Mouse (Mus musculus) limb, embryonic 15.5 days (tissue): ENCODE results near the gene Cep89. TPM values are rescaled to one million over a fixed set of nuclear protein-coding genes. Genes with fewer than 3 reads are reported as not detected.
A peak's percentile ranks its signal among the peaks of the same experiment; 100 is the strongest.

Source experiments
- ATAC-seq: fragments of 200-750 bp; cut with Nextera tagmentation; 2 replicates; pipeline ENCODE4 v1.8.0; 2017; ENCODE audit warnings: low read depth, moderate TSS enrichment; ENCODE audit not compliant: insufficient number of reproducible peaks, low FRiP score, low TSS enrichment
- H3K27ac ChIP-seq: fragments of 300-500 bp; sonication (generic); 2 replicates; pipeline ENCODE4 v1.5.1; 2015; ENCODE audit warnings: moderate library complexity, mild to moderate bottlenecking, inconsistent platforms
- H3K27me3 ChIP-seq: fragments of 300-500 bp; sonication (generic); 2 replicates; pipeline ENCODE4 v1.6.1; 2015; ENCODE audit warnings: inconsistent platforms
- H3K36me3 ChIP-seq: fragments of 300-500 bp; sonication (generic); 2 replicates; pipeline ENCODE4 v1.6.1; 2015; ENCODE audit warnings: inconsistent platforms
- H3K4me1 ChIP-seq: fragments of 300-500 bp; sonication (generic); 2 replicates; pipeline ENCODE4 v1.6.1; 2015; ENCODE audit warnings: inconsistent platforms
- H3K4me2 ChIP-seq: fragments of 300-500 bp; sonication (generic); 2 replicates; pipeline ENCODE4 v1.6.1; 2015; ENCODE audit warnings: mild to moderate bottlenecking, inconsistent platforms
- H3K4me3 ChIP-seq: fragments of 300-500 bp; sonication (generic); 2 replicates; pipeline ENCODE4 v1.5.1; 2015; ENCODE audit warnings: mild to moderate bottlenecking, inconsistent platforms
- H3K9ac ChIP-seq: fragments of 300-500 bp; sonication (generic); 2 replicates; pipeline ENCODE4 v1.6.1; 2015; ENCODE audit warnings: inconsistent platforms
- H3K9me3 ChIP-seq: fragments of 300-500 bp; sonication (generic); 2 replicates; pipeline ENCODE4 v1.6.1; 2016; ENCODE audit warnings: inconsistent platforms
- WGBS: fragments of 180-500 bp; shearing (Covaris S2); methylation state at CpG from one replicate; pipeline ENCODE4 v1.1.7; 2015; 5-methylcytosine and 5-hydroxymethylcytosine counted together
- polyA plus RNA-seq: library from polyadenylated mRNA; unstranded; fragments of >200 nt; fragmentation: Nextera tagmentation; extraction: Ambion mirVana; gene quantifications from 2 replicates; pipeline ENCODE4 v1.2.1, GENCODE M21; 2015

Cep89 gene
- polyA plus RNA-seq, 1 experiment from 2014 or later = 34.6 TPM

DNA sequence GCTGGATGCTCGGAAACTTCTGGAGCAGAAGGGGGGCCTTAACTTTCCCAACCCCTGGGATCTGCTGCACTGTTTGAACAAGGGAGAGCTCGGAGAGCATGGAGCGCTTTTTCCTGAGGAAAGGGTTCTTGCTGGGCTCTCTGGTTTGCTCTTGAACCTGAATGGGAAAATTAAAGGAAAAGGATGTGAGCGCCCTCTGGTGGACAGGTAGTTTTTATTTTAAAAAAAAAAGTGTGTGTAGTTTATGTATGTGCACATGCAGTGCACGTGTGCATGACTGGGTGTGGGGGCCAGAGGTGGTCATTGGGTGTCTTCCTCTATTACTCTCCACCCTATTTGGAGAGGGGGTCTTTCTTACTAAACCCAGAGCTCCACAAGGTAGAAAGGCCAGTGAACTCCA, 3.9 kb upstream of the Cep89 start:
- no peak for ATAC-seq
- H3K9ac ChIP-seq = no peak overlapping the region
- no peak overlapping the region for H3K4me2 ChIP-seq
- 60% methylated on average over 5 of the region's 5 CpGs for WGBS
- no peaks in the 10 kb centered on the region for H3K9me3 ChIP-seq
- H3K36me3 ChIP-seq = peaks cover 14% of the 10 kb centered on the region
- H3K27ac ChIP-seq = no peak overlapping the region
- H3K4me1 ChIP-seq = peaks cover 18% of the 10 kb centered on the region
- no peak overlapping the region for H3K4me3 ChIP-seq
- H3K27me3 ChIP-seq = no peaks in the 10 kb centered on the region

DNA sequence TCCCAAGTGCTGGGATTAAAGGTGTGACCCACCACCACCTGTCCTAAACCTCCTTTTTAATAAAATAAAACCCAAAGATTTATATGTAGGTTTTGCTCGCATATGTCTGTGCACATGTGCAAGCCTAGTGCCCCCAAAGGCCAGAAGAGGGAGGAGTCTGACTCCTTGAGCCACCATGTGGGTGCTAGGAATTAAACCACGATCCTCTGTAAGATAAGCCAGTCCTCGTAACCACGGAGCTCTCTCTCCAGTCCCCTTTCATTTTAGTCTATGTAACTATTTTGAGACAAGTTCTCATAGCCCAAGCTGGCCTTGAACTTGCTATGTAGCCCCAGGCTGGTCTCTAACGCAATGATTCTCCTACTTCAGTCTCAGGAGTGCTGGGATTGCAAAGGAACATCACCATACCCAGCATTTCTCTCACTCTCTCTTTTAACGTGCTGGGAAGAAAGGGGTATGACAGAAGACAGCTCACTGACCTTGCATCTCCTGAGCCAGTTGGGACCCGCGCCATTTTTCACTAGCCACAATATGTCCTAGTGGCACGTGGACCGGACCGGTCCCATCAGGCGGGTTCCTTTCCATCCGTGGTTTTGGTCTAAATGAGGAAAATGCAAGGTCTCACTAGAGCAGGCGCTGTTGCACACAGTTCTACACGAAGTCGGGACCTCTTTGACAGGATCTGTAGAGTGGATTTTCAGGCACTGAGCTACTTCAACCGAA, 940 bp upstream of the Cep89 start:
- H3K36me3 ChIP-seq = peaks cover 32% of the 10 kb centered on the region
- H3K4me1 ChIP-seq = peaks cover 17% of the 10 kb centered on the region
- H3K27ac ChIP-seq = no peak overlapping the region
- no peaks in the 10 kb centered on the region for H3K27me3 ChIP-seq
- H3K4me2 ChIP-seq = peak overlapping the region; percentile 74
- no peaks in the 10 kb centered on the region for H3K9me3 ChIP-seq
- peak overlapping the region; percentile 51 for H3K9ac ChIP-seq
- WGBS = 12% methylated on average over 17 of the region's 17 CpGs
- no peak for ATAC-seq
- peak overlapping the region; percentile 70 for H3K4me3 ChIP-seq

DNA sequence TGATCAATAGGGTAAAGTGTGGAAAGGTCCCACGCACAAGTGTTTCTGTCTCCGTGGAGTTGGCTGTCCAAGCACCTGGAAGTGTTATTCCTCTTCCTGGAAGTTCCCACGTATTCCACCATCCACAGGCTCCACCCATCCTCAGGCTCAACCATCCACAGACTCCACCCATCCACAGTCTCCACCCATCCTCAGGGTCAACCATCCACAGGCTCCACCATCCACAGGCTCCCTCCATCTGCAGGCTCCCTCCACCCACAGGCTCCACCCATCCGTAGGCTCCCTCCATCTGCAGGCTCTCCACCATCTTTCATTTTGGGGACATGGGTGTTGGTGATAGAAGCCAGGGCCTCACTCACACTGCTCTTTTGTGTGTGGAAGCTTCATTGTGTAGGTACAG, 4.3 kb downstream of the Cep89 start:
- peaks cover 9% of the 10 kb centered on the region for H3K4me1 ChIP-seq
- ATAC-seq = no peak
- no peak overlapping the region for H3K27ac ChIP-seq
- no peaks in the 10 kb centered on the region for H3K27me3 ChIP-seq
- no peaks in the 10 kb centered on the region for H3K9me3 ChIP-seq
- 93% methylated on average over 4 of the region's 4 CpGs for WGBS
- H3K4me3 ChIP-seq = no peak overlapping the region
- H3K36me3 ChIP-seq = peaks cover 64% of the 10 kb centered on the region
- no peak overlapping the region for H3K9ac ChIP-seq
- H3K4me2 ChIP-seq = no peak overlapping the region

DNA sequence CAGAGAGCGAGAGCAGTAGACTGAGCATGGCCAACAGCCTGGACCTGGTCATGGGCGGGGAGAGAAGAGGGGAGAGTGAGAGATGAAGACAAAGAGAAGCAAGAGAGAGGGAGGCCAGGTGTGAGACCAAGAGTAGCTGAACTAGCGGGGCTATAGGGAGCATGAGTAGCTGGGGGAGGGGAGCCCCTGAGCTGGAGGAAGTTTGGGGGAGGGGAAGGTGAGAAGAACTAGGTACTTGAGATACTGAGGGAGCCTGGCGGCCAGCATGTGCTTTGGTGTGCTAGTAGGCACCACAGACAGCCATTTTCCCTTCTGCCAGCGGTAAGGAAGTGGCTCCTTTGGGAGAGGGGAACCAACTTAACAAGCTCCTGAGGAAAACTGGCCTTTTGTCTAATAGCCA, 18.4 kb downstream of the Cep89 start:
- H3K27me3 ChIP-seq = no peaks in the 10 kb centered on the region
- peak overlapping the region; percentile 27; the same call in 1 of the 2 replicates for H3K27ac ChIP-seq
- H3K9me3 ChIP-seq = no peaks in the 10 kb centered on the region
- peaks cover 44% of the 10 kb centered on the region for H3K36me3 ChIP-seq
- peaks cover 4% of the 10 kb centered on the region for H3K4me1 ChIP-seq
- no peak for ATAC-seq
- H3K4me2 ChIP-seq = no peak overlapping the region
- H3K4me3 ChIP-seq = no peak overlapping the region
- H3K9ac ChIP-seq = no peak overlapping the region
- WGBS = 50% methylated on average over 5 of the region's 5 CpGs

DNA sequence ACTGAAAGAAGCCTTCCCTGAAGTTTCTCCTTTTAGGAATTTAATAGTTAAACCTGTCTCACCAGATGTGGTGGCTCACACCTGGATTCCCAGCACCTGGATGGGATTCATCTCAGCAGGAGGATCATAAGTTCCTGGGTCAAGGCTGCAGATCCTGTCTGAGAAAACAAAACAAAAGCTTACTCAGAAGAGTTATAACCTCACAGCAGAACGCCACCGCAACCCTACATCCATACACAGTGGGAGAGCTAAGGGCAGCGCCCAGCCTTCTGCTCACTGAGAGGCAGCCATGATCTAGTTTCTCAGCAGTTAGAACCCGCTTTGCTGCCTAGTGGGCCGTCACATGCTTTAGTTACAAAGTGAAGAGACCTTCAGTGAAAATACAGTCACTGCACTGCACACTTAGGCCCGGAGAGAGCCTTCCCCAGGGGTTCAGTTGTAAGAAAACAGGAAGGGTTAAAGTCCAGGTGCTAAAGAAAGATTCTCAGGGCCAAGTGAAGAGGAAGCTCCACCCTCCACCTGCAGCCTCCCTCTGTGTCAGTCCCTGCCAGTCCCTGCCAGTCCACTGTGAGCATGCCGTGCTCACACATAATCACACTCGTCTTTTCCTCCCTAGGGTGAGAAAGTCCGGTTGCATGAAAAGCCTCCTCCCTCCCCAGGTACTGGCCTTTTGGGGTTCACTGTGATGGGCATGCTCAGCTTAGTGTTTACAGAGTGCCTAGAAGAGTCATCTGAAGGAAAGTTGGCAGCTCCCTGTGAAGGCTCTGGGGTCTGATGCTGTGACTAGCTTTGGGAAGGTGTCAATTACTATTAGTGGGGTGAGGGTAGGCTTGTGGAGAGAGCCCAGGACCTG, 19.2 kb downstream of the Cep89 start:
- no peaks in the 10 kb centered on the region for H3K9me3 ChIP-seq
- peaks cover 41% of the 10 kb centered on the region for H3K36me3 ChIP-seq
- no peak overlapping the region for H3K27ac ChIP-seq
- no peak for ATAC-seq
- no peaks in the 10 kb centered on the region for H3K27me3 ChIP-seq
- WGBS = 58% methylated on average over 9 of the region's 9 CpGs
- no peak overlapping the region for H3K4me3 ChIP-seq
- H3K4me2 ChIP-seq = no peak overlapping the region
- H3K9ac ChIP-seq = no peak overlapping the region
- H3K4me1 ChIP-seq = peaks cover 4% of the 10 kb centered on the region

DNA sequence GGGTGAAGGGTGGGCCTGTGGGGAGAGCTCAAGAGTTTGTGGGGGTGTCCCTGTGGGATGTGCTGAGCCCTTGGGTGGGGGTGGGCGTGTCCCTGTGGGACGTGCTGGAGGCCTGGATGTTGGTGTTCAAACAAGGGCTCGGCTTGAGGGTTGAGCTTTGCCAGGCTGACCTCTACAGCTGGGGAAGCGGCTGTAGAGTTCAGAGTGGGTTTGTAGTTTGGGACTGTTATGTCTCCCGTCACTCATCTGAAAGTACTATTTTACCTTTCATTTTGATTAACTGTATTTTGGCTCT, 19.8 kb downstream of the Cep89 start:
- no peaks in the 10 kb centered on the region for H3K27me3 ChIP-seq
- no peak overlapping the region for H3K4me3 ChIP-seq
- 71% methylated on average over 5 of the region's 5 CpGs for WGBS
- no peak overlapping the region for H3K4me2 ChIP-seq
- H3K9ac ChIP-seq = no peak overlapping the region
- no peak overlapping the region for H3K27ac ChIP-seq
- ATAC-seq = no peak
- H3K4me1 ChIP-seq = peaks cover 4% of the 10 kb centered on the region
- H3K9me3 ChIP-seq = no peaks in the 10 kb centered on the region
- H3K36me3 ChIP-seq = peaks cover 43% of the 10 kb centered on the region

DNA sequence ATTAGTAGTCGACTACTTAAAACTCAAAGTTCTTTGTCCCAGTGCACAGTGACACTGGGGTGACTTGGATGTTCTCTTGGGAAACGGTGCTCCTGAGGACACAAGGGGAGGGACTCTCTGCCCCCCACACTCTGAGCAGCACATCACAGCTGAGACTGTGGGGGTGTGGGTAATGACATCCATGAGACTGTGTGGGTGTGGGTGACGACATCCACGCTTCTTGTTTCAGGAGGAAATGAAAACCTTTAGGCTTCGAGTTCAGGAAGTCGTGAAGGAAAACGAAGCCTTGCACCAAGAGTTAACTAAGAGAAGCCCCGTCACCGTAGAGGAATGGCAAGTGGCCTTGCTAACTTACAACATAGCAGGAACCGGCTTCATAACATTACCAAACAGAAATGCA, 26.2 kb downstream of the Cep89 start:
- Histone ChIP-seq H3K27ac (no peak overlapping the region), H3K4me3 (no peak overlapping the region), H3K4me2 (no peak overlapping the region), H3K9me3 (no peaks in the 10 kb centered on the region), H3K9ac (no peak overlapping the region), H3K36me3 (peaks cover 59% of the 10 kb centered on the region), H3K4me1 (no peaks in the 10 kb centered on the region), H3K27me3 (no peaks in the 10 kb centered on the region)
- WGBS = 87% methylated on average over 10 of the region's 10 CpGs
- ATAC-seq = no peak

DNA sequence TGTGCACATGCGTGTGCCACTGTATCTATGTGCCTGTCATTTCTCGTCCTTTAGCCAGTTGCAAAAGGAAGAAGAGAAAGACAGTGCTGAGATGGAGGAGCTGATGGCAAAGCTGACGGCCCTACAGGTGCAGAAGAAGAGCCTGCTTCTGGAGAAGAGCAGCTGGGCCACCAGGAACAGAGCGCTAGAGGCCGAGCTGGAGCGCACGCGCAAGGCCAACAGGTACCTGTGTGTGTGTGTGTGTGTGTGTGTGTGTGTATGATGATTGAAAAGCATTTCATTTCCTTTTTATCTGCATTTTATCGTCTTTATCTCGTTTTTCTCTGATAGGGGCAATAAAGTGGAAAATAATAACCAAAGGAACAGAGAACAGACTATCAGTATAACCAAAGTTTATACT, 31.3 kb downstream of the Cep89 start:
- Histone ChIP-seq H3K9me3 (no peaks in the 10 kb centered on the region), H3K4me2 (no peak overlapping the region), H3K4me1 (no peaks in the 10 kb centered on the region), H3K4me3 (no peak overlapping the region), H3K36me3 (peaks cover 70% of the 10 kb centered on the region), H3K27ac (no peak overlapping the region), H3K9ac (no peak overlapping the region), H3K27me3 (no peaks in the 10 kb centered on the region)
- no peak for ATAC-seq
- WGBS = 93% methylated on average over 10 of the region's 10 CpGs

DNA sequence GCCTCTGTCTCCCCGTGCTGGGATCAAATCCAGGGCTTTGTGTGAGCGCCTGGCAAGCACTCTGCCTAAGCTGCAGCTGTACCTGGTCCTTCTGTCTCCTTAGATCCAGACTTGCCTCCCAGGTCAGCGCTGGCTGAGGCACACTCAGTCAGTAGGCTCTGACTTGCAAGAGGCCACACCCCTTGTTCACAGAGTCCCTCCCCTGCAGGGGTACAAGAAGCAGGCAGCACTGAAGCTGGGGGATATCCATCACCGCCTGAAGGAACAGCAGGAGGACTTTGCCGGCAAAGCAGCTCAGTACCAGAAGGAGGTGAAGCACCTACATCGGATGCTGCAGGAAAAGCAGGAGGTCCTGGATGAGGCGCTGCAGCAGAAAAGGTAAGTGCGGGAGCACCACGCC, 38.4 kb downstream of the Cep89 start:
- Histone ChIP-seq H3K9me3 (no peaks in the 10 kb centered on the region), H3K4me3 (no peak overlapping the region), H3K4me1 (no peaks in the 10 kb centered on the region), H3K9ac (no peak overlapping the region), H3K27me3 (no peaks in the 10 kb centered on the region), H3K36me3 (peaks cover 83% of the 10 kb centered on the region), H3K27ac (no peak overlapping the region), H3K4me2 (no peak overlapping the region)
- 82% methylated on average over 9 of the region's 9 CpGs for WGBS
- 0 out of 2 replicates have a peak, but pooled peaks have one; percentile 19 for ATAC-seq

DNA sequence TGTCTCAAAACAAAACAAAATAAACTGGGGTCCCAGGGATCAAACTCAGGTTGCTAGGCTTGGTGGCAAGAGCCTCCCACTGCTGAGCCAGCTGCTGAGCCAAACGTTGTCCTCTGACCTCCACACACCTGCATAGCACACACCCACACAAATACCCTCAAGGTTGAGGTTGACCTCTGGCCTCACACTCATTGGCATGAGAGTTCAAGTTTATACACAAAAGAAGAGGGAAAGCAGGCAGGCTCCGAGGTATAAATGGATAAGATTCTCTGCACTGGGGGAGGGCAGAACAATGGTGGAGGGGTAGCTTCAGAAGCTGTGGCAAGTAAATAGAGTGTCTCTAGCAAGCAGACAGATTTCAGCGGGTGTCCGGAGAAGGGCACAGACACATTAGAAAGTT, 50.7 kb downstream of the Cep89 start:
- Histone ChIP-seq H3K9ac (no peak overlapping the region), H3K9me3 (no peaks in the 10 kb centered on the region; the same call in 1 of the 2 replicates), H3K27me3 (no peaks in the 10 kb centered on the region), H3K4me1 (peaks cover 7% of the 10 kb centered on the region), H3K4me2 (no peak overlapping the region), H3K27ac (no peak overlapping the region), H3K36me3 (no peaks in the 10 kb centered on the region), H3K4me3 (no peak overlapping the region)
- 54% methylated on average over 4 of the region's 4 CpGs for WGBS
- no peak for ATAC-seq

DNA sequence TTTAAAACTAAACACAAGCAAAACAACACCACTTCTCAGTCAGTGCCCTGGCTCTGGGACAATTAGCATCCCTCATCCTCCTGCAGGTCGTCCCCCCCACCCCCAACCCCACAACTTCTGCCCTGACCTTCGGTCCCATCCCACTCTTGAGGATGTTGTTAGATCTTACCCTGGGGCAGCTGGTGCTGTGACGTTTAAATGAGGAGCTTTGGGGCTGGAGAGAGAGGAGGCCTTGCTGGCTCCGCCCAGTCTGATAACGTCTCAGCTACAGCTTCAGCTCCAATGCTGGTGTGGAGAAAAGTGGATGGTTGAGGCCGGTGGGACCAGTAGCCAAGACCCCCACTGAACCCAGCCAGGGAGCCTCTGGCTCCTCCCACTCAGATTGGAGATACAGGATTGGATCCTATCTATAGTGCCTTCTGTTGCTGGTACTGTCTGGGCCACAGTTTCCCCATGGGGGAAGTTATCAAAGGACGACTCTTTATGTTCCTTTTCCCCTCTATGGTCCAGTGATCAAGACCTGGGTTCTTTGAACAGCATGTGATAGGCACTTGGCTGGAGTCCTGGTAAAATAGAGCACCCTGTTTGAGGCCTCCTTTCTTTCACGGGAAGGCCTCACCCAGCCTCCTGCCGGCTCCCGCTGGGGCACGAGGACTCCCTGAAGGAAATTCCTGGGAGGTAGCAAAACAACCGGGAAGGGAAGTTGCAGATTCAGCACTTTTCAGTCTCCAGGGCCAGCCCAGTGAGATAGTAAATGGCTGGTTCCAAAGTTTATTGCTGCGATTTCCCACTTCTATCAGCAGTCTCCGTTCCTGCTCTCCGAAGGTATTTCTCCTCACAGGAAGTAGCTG, 51.4 kb downstream of the Cep89 start, which contains the start of gene Slc7a9:
TSS of gene Slc7a9 (plus strand) at position 801 of the 851 bp plus-strand sequence.
- Histone ChIP-seq H3K4me3 (no peak within 1 kb of the TSS), H3K4me1 (peaks cover 7% of the 10 kb centered on the region), H3K4me2 (no peak within 1 kb of the TSS), H3K9me3 (no peaks in the 10 kb centered on the region; the same call in 1 of the 2 replicates), H3K9ac (no peak within 1 kb of the TSS), H3K27me3 (no peaks in the 10 kb centered on the region), H3K27ac (no peak within 1 kb of the TSS), H3K36me3 (no peaks in the 10 kb centered on the region)
- 24% methylated on average over 15 of the region's 15 CpGs for WGBS
- ATAC-seq = no peak
